Mouse (Mus musculus): ENCODE data around the gene Eif1ad.

Eif1ad gene

GRCm38 (mm10) chr19:5418750-5419466, 52.4 kb downstream of the Eif1ad start:
- no peak for ATAC-seq (ENCODE audit: low TSS enrichment)

- no peak for ATAC-seq (ENCODE audit: low TSS enrichment)
These were observed 53.1 kb downstream of the Eif1ad start for GRCm38 (mm10) chr19:5419630-5420029.

GRCm38 (mm10) chr19:5420579-5420978, 54.0 kb downstream of the Eif1ad start:
- no peak for ATAC-seq (ENCODE audit: low TSS enrichment)

Data from frontal cortex, adult (tissue).